Mouse (Mus musculus) cerebellum, adult 2 months (tissue): ENCODE measurements around the gene Ngfr. TPM values are rescaled to one million over a fixed set of nuclear protein-coding genes. Genes with fewer than 3 reads are reported as not detected.
"Not testable (repeated sequence)": the region's sequence is repeated elsewhere in the genome, so short reads cannot be mapped to it uniquely, and the experiment has no call there.

Source experiments
- DNase-seq, 2 experiments: peaks; one replicate each; pipeline ENCODE4 v3.0.0; 2021
- H3K27ac ChIP-seq: fragments of 200-500 bp; 2 replicates; pipeline ENCODE4 v1.5.1; 2012; ENCODE audit warnings: low read length, control low read depth, inconsistent platforms; ENCODE audit not compliant: insufficient read depth
- H3K27me3 ChIP-seq: fragments of 200-500 bp; 2 replicates; pipeline ENCODE4 v1.6.1; 2012; ENCODE audit warnings: inconsistent platforms, mild to moderate bottlenecking, low read length, moderate library complexity; ENCODE audit not compliant: control insufficient read depth, insufficient read depth
- H3K4me1 ChIP-seq: fragments of 200-500 bp; 2 replicates; pipeline ENCODE4 v1.6.1; 2011; ENCODE audit warnings: low read length; ENCODE audit not compliant: control insufficient read depth, insufficient read depth
- H3K4me3 ChIP-seq: fragments of 200-500 bp; replicated peaks from 2 replicates; pipeline ENCODE3; 2011; ENCODE audit warnings: mild to moderate bottlenecking, low read depth, low read length, control low read depth; ENCODE audit not compliant: insufficient read depth
- CTCF ChIP-seq: fragments of 200-500 bp; IDR thresholded peaks from 2 replicates; pipeline ENCODE4 v1.5.1; 2011; ENCODE audit warnings: low read depth, mild to moderate bottlenecking, control low read depth, low read length, moderate library complexity, borderline replicate concordance; ENCODE audit not compliant: insufficient read depth
- POLR2A ChIP-seq: fragments of 200-500 bp; IDR thresholded peaks from 2 replicates; pipeline ENCODE4 v1.6.1; 2011; ENCODE audit warnings: low read length, control low read depth, borderline replicate concordance; ENCODE audit not compliant: insufficient read depth
- WGBS: fragments of 180-500 bp; shearing (Covaris S2); methylation state at CpG from one replicate; pipeline ENCODE4 v1.1.7; 2018; 5-methylcytosine and 5-hydroxymethylcytosine counted together
- polyA plus RNA-seq: library from polyadenylated mRNA; depleted of rRNA; stranded (reverse); fragments of >200 nt; gene quantifications from 2 replicates; pipeline ENCODE4 v1.2.3, GENCODE M21; 2012

Ngfr gene
- polyA plus RNA-seq, 1 experiment, result 6.4 TPM

DNA sequence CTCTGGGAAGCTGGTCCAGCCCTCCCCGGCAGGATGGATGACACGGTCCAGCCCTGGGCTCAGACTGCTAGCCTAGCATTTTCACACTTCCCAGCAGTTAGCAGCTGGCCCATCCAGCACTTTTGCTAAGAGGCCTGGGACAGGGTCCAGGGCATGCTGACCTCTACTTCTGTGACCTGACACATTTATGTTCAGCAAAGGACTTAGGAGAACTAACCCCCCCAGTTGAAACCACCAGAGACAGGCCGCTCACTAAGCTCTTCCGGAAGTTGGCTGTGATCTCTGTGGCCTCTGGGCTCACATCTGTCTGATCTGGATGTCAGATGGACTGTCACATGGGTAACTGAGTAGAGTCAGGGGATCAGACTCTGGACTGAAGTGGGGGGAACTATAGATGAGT is 33.5 kb upstream of the Ngfr start:
- no peaks in the 10 kb centered on the region; the same call in 1 of the 2 replicates for H3K4me1 ChIP-seq
- H3K27ac ChIP-seq, result no peak overlapping the region
- WGBS, result 76% methylated on average over 4 of the region's 4 CpGs
- no peak for DNase-seq
- TF ChIP-seq POLR2A (no peak), CTCF (no peak)
- H3K4me3 ChIP-seq, result no peak overlapping the region
- H3K27me3 ChIP-seq, result no peaks in the 10 kb centered on the region

DNA sequence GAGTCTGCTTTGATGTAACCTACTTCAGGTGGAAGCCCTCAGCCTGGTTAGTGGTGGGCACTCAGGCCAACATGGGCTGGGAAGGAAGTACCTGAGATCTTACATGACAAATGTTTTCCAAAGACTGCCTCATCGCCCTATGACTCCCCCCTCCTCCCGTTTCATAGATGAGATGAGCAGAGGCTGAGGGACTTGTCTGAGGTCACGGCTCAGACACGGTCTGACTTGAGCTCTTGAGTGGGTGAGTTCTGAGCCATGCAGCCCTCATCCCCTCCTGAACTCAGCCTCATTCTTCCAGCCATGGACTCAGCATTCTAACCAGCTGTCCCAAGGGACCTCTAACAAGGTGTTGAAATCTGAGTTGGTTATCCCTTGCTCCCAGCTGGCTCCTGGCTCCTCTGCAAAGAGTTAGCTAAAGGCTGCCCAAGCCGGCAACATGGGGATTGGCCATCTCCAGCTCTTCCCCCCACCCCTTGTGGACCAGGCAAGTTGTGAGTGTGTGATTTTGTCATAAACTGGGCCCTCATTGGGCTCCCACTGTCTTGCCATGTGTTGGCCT is 32.4 kb upstream of the Ngfr start:
- H3K4me1 ChIP-seq, result no peaks in the 10 kb centered on the region; the same call in 1 of the 2 replicates
- WGBS, result 86% methylated on average over 5 of the region's 5 CpGs
- no peak for DNase-seq
- no peak overlapping the region for H3K27ac ChIP-seq
- no peaks in the 10 kb centered on the region for H3K27me3 ChIP-seq
- TF ChIP-seq POLR2A (no peak), CTCF (no peak)
- H3K4me3 ChIP-seq, result no peak overlapping the region

DNA sequence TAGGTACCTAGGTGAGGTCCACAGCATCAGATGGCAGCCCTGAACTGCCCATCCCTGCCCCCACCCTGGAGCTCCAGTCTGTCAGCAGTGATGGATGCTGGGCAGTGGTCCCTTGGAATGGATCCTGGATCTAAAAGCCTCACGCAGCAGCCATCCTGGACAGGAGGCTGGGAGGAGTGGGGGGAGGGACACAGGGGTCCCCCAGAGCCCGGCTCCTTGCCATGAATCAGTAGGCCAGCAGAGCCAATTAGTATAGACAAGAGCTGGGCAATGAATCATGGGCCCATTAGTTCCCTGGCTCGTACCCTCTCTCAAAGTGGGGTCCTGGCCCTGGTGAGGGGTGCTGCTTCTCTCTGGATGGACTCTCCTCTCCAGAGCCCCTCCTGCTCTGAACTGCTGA is 31.5 kb upstream of the Ngfr start:
- no peak for DNase-seq
- TF ChIP-seq CTCF, result no peak
- TF ChIP-seq POLR2A, result no peak

DNA sequence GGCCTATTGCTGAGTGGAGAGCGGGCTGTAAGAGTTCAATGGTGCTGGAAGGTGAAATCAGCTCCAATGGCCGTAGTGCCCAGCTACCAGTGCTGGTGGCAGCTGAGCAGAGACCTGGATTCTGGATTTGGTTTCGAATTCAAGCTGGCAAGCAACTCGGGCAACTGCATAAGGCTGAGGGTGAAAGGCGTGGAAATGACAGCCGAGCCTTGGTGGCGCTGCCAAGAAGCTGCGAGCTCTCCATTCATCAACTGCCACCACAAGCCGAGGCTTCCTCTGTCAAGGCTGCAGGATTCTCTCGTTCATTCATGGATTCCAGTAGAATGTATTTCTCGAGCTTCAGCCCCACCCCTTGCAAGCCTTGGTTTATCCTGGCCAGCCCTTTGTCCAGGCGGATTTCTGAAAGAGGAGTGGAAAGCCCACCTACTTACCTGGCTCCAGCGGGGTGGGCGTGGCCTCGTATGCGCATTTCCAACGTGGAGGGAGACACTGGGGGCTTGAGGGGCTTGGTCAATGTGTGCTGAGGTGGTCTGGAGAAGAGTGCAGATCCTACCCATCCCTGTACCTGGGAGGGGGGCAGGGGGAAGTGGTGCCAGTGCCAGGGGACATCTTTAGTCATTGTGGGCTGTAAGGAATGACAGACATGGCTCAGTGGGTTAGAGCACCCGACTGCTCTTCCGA is 30.4 kb upstream of the Ngfr start:
- Histone ChIP-seq H3K4me3 (peak overlapping the region; percentile 14), H3K4me1 (no peaks in the 10 kb centered on the region; the same call in 1 of the 2 replicates), H3K27ac (no peak overlapping the region), H3K27me3 (no peaks in the 10 kb centered on the region)
- peak; percentile 24 to 25 for DNase-seq
- TF ChIP-seq POLR2A, result no peak
- no peak for TF ChIP-seq CTCF
- WGBS, result 20% methylated on average over 19 of the region's 19 CpGs

More for the DNA sequence above, 31.5 kb upstream of the Ngfr start:
- Histone ChIP-seq H3K27me3 (no peaks in the 10 kb centered on the region), H3K4me1 (no peaks in the 10 kb centered on the region; the same call in 1 of the 2 replicates), H3K4me3 (no peak overlapping the region), H3K27ac (no peak overlapping the region)
- 59% methylated on average over 3 of the region's 3 CpGs for WGBS

GRCm38 (mm10) chr11:95614739-95615138 is 27.2 kb upstream of the Ngfr start:
- H3K27ac ChIP-seq, result no peak overlapping the region
- TF ChIP-seq POLR2A (no peak), CTCF (no peak)
- H3K27me3 ChIP-seq, result no peaks in the 10 kb centered on the region; the same call in 1 of the 2 replicates
- no peak for DNase-seq
- no peak overlapping the region for H3K4me3 ChIP-seq
- 94% methylated on average over 8 of the region's 8 CpGs for WGBS
- H3K4me1 ChIP-seq, result no peaks in the 10 kb centered on the region; the same call in 1 of the 2 replicates

- Histone ChIP-seq H3K27me3 (no peaks in the 10 kb centered on the region; the same call in 1 of the 2 replicates), H3K4me1 (no peaks in the 10 kb centered on the region), H3K4me3 (no peak overlapping the region), H3K27ac (no peak overlapping the region)
- TF ChIP-seq POLR2A, result no peak
- no peak for TF ChIP-seq CTCF
- DNase-seq, result no peak
- WGBS, result 11% methylated on average over 4 of the region's 4 CpGs
These were observed 23.7 kb upstream of the Ngfr start for GRCm38 (mm10) chr11:95611283-95611682.

DNA sequence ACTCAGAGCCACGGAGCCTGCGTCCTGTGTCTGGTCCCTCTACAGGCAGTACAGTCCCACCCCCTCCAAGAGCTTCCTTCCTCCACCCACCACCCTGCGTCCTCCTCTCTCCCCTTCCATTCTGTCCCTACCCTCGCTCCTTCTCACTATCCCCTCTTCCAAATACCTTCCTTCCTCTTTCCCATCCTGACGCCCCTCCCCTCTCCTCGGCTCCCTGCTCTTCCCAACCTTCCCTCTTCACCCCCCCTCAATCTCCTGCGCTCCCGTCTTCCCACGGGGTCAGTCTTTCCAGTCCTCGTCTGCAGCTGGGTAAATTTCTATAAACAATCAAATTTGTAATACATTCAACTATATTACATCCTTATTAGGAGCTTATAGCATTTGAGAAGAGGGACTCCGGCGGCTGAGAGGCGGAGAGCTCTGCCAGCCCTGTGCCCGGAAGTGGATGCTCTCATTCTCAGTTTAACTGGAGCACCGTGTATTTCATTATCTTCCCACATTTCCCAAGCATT is 22.9 kb upstream of the Ngfr start:
- Histone ChIP-seq H3K27me3 (no peaks in the 10 kb centered on the region; the same call in 1 of the 2 replicates), H3K27ac (no peak overlapping the region), H3K4me1 (no peaks in the 10 kb centered on the region), H3K4me3 (no peak overlapping the region)
- TF ChIP-seq POLR2A (no peak), CTCF (no peak)
- DNase-seq, result no peak
- WGBS, result 32% methylated on average over 15 of the region's 15 CpGs

- Histone ChIP-seq H3K4me1 (no peaks in the 10 kb centered on the region), H3K4me3 (no peak overlapping the region), H3K27me3 (no peaks in the 10 kb centered on the region; the same call in 1 of the 2 replicates), H3K27ac (no peak overlapping the region)
- TF ChIP-seq CTCF (no peak), POLR2A (no peak)
- no peak for DNase-seq
- WGBS, result 57% methylated on average over 8 of the region's 8 CpGs
These were observed 22.4 kb upstream of the Ngfr start for GRCm38 (mm10) chr11:95609924-95610323.

- 76% methylated on average over 5 of the region's 5 CpGs for WGBS
- not testable (repeated sequence) for H3K27ac ChIP-seq, H3K4me3 ChIP-seq, H3K4me1 ChIP-seq, H3K27me3 ChIP-seq, DNase-seq
These were observed 19.8 kb upstream of the Ngfr start for GRCm38 (mm10) chr11:95607286-95607685.
